Mouse (Mus musculus): ENCODE data around the gene Adprh.
"Not testable (repeated sequence)": the region's sequence is repeated elsewhere in the genome, so short reads cannot be mapped to it uniquely, and the experiment has no call there.

The Adprh gene

DNA sequence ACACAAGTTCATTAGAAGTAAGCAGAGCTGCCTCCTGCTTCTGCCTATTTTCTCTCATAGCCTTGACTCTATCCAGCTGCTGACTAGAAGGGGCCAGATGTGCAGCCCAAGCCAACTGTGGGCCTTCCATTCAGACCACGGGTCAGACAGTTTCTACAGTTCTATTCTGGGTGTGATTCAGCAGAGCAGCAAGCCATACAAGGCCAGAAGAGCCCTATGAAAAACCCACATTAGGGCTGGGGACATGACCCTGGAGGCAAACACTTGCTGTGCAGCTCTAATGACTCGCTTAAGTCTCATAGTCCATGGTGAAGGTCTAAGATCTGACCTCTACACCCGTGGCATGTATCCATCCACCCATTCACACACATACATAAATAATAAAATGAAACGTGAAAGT, 13.6 kb upstream of the Adprh start:
- DNase-seq, result no peak

DNA sequence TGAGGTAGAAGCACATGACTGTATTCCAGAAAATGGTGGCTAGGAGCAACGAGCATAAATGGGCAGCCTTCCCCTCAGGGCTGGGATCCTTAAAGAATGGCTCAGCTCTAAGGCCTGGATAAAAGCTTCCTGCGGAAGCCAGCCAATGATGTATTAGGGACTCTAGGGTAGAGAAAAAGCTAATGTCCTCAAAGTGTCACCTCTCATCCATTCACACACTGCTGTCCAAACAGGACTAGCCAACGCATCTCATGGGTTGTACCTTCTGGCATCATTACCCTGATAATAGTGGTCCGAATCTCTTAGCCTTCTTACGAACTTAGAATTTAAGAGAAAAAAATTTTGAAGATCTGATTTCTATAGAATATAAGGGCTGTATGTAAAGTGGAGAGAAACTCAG, 10.8 kb upstream of the Adprh start:
- DNase-seq, result no peak

DNA sequence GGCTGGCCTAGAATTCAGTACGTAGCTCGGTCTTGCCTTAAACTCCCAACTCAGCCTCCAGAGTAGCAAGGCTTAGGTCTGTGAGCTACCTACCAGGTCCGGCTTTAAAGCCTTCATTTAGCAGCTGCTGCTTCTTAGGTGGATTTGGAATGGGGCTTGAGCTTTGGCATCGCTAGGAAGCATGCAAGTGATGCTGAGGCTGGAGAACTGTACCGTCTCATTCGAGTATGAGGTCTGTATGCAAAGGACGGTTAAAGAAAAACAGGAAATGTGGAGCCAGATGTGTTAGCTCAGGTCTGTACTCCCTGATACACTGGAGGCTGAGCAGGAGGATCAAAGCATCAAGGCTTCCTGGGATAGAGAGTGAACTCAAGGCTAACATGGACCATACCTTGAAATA, 9.7 kb upstream of the Adprh start:
- DNase-seq, result no peak

DNA sequence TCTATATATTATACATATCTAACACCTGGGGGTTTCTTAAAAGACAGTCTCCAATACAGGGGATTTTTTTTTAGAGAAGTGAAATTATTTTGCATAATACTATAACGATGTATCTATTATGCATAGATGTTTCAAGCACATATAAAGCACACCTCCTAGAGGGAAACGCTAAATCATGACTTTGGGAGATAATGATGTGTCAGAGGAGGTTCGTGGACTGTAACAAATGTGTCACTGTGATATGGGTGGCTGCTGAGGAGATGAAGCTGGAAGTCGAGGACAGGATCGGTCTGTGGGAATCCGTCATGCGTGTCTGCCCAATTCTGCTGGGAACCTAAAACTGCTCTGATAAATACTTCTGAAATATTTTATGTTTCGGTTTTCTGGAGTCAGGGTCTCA, 9.2 kb upstream of the Adprh start:
- no peak for DNase-seq

DNA sequence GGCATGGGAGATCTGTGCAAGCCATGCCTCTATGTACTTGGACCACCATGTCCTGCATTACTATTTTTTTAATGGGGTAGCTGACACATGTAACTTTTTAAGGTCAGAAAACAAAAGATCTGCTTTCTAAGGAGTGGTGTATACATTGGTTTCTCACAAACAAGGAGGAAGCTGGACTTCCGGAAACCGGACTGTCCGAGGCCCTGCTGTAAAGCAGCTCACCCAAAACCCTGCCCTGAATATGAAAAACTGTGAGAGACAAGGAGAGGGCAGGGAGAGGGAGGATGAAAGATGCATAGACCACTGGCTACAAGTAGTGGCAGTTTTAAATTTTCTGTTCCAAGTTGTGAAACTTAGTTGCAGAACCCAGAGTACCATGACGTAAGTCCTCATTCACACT, 7.5 kb upstream of the Adprh start:
- DNase-seq, result no peak

DNA sequence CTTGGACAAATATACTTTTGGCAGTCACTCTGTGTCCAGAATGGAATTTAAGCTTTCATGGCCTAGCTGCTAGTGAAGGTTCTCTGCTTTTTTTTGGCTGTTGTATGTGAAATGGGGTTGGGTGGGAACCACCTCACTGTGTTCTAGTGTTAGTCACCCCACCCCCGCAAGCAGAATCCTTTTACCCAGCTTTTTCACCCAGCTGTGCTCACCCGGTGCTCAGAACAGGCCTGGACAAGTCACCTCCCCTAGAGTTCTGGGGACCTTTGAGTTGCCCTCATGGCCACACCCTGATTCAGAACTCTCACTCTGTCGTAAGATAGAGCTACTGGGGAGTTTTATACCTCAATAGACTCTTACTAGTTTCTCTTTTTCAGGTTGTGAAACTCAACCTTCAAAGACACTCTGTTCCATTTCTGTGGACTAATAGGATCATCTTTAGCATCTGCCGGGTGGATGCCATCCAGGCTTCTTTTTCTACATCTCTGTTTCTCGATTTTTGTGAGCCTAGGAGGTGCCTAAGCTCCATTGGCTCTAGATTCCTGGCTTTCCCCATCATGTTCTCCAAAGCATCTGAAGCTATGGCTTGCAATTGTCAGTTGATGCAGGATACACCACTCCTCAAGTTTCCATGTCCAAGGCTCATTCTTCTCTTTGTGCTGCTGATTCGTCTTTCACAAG, 6.2 kb upstream of the Adprh start:
- DNase-seq, result no peak

DNA sequence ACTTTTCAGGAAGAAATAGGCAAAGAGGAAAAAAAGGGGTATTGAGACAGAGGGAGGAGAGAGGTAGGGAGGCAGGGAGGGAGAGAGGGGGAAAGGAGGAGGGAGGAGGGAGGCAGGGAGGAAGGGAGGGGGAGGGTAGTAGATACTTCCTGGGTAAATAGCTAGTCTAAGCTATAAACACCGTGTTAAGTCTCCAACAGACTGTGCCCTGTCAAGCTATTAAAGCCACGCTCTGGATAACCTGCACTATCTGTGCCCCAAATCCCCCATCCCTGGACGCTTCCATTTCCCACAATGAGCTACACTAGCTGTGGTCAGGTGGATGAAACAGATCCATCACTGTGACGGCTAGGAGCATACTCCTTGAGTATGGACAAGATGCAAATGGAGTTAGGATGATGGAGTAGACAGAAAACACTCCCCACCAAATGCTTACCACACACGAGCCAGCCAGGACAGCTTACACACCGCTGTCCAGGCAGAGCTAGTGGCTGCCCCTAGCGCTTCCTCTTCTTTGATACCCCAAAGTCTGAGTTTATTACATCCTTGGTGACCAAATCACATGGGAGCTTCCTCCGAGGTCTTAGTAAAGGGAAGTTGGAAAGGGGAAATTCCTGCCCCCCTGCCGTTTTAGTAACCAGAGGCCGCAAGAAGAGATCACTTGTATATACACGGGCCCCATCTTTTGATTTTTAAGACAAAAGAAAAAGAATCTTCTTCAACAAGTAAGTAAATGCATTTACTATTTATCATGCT, 4.5 kb upstream of the Adprh start:
- DNase-seq, result no peak

DNA sequence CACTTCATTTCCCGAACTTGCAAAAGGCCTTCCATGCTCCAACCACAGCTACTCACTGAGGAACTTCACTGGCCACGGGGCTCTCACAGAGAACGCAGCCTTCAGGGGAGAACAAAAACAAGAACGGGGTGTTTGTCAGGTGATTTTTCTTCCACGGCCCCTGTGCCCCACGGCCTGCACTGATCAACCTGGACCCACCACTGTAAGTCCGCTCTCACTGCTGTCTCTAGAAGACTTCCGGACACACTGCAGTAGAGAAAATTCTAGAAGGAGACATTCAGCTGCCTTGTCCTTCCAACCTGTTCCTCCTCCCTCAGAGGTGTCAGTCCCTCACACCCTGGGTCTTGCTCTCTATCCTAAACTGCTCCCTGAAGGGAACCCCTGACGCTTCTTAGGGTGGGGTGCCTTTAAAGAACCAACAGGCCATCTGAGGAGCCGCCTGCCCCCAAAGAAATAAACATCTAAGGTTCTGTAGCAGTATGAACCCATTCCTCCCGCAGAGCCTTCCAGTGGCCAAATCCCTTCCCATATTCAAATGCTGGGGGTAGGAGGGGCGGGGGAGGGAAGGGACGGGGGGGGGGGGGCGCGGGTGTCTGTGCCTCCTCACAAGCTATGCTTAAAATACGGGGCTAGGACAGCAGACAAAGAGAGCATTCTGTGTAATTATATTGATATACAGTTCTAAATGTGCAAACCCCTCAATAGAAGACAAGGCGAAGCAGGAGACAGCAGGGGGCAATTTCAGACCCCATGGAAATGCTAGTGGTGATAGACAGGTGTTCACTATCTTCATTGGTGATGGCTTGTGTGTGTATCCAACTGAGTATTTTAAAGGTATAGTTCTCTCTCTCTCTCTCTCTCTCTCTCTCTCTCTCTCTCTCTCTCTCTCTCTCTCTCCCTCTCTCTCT, 3.3 kb upstream of the Adprh start, which contains the start of gene Cd80:
Cd80 (plus strand) TSS at position 51 of the 908 bp plus-strand sequence.
- DNase-seq, result no peak

DNA sequence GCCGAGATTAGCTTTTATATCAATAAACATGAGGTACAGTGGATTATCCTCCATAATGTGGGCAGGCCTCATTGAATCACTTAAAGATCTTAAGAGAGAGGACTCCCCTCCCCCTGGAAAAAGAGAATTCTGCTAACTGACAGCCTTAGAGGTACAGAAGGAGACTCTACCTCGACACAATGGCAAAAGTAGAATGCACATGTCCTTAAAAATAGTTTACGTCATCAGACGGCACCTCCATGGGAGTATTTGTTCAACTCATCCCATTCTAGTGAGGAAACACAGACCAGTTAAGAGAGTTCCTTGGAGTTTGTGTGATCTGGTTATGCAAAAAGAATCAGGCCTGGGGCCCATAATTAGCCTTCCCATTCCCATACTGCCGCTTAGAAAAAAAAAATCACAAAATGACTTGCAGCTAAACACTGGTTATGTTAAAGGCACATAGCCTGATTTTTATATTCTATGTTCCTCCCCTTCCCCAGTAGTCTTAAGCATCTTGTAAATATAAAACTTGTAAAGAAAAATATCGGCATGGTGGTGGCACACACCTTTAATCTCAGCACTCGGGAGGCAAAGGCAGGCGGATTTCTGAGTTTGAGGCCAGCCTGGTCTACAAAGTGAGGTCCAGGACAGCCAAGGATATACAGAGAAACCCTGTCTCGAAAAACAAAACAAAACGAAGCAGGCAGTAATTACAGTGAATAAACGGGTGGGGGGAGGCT, 2.2 kb upstream of the Adprh start:
- DNase-seq, result no peak

DNA sequence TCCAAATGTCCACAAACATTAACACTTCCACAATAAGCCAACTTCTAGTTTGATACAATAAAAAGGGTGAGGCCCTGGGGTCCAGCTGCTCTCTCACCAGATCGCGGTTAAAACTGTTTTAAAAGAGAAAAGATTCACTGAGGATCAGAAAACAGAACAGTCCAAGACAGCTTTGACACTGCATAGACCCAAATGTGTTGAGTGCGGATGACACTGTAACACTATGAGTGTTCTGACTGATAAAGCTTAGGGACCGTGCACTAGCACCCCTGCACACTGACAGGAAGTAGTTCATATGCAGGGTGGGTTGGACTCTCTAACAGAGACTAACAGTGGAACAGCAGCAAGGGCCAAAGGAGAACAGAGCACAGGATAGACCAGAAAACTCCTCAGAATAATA, 1.4 kb upstream of the Adprh start:
- DNase-seq, result no peak

DNA sequence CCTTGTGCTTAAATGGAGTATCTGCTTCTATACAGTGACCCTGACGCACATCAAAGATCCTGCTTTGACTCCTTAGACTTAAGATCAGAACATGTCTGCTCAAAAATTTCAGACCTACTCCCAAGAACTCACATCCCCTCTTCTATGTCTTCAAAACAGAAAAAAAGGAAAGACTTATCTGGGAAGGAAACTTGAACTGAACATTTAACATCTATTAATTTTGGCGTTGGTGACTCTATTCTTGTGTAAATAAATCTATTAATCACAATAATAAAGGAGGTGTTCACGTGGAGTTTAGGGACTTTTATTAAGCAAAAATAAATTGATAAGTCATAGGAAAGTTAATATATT, 675 bp upstream of the Adprh start:
- no peak for DNase-seq

DNA sequence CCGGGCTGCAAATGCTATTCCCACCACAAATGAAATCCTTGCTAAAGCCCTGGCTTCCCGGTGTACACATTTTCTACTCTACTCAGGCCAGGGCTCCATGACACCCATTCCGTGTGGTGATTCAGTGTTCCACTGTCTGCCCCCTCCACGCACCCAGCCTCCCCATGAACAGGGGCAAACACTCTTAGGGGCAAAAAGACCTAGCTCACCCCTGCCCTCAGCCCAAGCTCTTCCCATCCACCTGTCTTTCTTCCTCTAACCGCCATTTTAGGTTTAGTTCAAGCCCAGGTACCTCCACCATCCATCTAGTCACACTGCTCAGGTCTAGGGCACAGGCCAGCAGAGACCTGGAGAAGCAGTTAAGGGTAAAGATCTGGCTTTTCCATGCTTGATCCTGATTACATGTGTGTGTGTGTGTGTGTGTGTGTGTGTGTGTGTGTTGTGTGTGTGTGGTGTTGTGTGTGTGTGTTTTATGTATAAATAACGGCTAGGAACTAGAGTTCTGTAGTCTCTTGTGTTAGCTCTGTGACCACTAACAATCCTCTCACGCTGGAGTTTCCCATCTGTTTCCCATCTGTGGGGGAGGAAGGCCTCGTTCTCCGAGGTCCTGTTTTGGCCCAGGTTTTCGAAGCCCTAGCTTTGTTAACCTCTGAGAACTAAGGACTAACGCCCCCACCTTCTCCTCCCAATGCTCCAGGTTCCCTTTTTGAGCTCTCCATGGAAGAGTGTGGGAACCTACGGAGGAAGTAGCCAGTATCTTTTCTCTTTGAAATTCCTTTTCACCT, 890 bp downstream of the Adprh start:
- DNase-seq, result peak in 1 of 2 experiments; percentile 16

DNA sequence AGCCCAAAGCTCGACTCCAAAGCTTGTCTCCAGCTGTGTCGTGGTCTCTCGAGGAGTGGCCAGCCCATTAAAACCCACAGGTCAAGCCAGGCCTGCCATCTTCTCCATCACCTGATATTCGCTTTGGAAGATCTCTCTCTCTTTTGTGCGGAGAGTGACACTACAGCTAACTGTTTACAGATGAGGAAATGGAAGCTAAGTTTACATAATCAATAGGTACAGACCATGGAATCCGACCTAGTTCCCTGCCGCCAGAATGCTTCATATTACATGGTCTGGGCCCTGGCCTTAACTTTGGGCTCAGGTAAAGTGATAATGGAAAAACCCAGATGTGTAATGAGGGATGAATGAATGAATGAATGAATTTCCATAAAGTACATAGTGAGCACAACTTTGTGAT, 1.8 kb downstream of the Adprh start:
- no peak for DNase-seq

DNA sequence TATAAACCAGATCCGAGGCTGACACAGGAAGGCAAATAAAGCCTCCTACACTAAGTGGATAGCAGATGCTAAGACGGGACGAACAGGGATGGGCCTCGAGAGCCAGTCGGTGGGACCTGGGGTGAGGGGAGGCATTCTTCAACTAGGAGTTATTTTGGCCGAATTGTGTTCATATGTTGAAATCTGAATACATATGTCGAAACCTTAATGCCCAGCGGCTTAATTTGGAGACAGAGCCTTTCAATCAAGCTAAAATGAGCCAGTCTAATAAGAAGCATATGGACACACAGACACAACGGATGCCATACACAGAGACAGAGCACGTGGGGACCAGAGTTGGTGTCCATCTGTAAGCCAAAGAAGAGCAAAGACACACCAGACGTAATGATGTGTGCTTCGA, 4.0 kb downstream of the Adprh start:
- DNase-seq, result no peak

DNA sequence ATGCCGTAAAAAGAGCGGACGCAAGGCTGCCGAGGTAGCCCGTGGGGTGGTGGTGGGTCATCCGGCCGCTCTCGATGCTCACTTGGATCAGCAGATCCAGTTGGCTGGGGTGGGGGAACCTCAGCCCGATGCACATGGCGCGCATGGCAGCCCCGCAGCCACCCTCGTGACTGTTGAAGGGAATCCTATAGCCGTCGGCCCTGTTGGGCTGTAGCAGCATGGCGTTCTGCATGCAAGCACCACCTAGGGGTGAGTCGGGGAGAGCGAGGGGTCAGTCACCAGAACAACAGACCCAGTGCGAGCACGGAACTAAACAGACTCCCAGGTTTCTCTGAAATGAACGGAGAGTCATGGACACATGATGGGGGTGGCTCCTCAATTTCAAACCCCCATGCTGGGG, 5.1 kb downstream of the Adprh start:
- DNase-seq, result no peak

DNA sequence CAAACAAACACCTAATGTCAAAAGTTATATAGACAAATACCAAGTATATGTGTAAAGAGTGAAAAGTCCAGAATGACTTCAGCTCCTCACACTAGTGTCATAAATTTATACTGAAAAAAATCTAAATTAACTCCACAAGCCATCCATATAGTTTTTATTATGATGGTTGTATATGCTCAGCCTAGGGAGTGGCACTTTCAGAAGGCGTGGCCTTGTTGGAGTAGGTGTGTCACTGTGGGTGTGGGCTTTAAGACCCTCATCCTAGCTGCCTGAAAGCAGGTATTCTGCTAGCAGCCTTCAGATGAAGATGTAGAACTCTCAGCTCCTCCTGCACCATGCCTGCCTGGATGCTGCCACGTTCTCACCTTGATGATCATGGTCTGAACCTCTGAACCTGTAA, 6.4 kb downstream of the Adprh start:
- not testable (repeated sequence) for DNase-seq

DNA sequence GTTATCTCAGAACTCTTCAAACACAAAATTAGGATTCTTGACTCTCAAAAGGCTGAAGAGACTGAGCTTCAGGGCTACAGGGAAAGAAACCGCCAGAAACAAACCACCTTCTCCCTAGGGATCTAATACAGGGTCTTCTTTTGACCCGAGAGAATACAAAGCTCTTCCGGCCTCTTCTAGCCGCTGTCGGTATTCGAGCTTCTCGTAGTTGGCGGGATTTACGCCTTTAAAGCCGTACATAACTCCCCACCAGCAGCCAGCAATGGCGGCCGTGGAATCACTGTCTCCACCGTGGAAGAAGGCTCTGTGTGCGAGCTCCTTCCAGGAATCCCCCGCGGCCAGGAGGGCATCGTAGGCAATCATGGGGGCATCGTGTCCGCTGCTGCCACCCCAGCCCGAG, 6.9 kb downstream of the Adprh start:
- DNase-seq, result no peak

DNA sequence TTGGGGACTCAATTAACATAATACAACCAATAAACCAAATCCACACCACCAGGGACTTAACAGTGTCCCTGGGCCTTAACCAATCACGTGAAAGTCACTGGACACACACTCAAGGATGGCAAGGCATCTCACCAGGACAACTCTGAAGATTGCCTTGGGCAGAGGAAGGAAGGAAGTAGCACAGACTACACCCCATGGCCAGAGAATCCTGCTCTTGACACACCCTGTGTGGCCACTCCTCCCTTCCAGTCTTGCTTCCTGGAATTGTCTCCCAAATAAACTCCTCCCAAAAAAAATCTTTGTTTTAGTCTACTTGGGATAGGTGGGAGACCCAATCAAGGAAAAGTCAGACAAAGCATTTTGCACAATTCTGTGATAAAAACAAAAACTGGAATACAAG, 7.5 kb downstream of the Adprh start:
- DNase-seq, result no peak

DNA sequence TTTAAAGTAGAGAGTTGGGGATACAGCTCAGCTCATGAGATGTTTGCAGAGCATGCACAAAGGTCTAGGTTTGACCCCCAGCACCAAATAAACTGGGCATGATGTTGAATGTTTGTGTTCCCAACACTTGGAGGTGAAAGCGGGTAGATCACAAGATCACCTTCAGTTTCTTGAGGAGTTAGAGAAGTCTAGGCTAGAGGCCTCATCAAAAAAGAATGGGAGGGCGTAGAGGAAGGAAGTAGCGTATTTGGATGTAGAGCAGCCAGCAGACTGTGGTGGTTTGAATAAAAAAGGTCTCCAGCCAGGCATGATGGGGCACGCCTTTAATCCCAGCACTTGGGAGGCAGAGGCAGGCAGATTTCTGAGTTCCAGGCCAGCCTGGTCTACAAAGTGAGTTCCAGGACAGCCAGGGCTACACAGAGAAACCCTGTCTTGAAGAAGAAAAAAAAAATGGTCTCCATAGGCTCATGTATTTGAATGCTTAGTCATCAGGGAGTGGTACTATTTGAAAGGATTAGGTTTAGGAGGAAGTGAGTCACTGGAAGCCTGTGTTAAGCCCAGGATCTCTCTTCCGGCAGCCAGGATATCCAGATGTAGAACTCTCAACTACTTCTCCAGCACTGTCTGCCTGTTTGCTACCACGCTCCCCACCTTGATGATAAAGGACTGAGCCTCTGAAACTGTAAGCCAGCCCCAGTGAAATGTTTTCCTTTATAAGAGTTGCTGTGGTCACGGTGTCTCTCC, 8.6 kb downstream of the Adprh start:
- no peak for DNase-seq

DNA sequence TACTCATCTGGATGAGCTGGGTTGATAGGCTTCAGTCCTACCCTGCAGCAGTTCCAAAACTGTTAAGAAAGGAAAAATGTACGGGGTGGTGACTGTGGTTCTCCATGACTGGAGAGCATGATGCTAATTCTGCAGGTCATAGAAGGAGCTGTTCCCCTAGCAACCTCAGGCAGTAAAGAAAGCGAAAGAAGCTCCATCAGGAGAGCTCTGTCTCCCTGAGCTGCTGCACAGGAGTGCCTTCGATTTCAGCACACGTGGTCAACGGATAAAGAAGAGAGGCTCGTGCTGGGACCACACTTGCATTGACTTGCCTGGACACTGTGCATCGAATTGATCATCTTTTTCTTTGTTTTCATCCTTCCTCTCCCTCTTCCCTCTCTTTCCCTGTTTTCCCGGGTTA, 10.3 kb downstream of the Adprh start:
- no peak for DNase-seq

DNA sequence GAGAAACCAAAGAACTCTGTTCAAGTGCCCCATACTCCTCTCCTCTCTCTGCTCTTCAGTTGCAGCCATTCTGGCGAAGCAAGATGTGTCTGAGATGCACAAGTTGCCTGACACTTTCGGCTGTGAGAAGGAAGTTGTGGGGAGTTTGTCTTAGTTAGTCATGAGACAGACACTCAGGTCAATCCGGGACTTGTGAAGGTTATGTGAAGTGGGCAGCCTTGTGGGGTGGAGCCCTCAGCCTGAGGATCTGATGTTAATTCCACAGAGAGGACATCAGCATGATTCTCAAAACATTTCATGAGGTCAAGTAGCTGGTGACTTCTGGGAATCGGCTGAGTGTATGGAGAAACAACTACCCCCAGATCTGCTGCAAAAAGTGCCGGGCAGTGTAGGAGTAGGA, 10.9 kb downstream of the Adprh start:
- no peak for DNase-seq

DNA sequence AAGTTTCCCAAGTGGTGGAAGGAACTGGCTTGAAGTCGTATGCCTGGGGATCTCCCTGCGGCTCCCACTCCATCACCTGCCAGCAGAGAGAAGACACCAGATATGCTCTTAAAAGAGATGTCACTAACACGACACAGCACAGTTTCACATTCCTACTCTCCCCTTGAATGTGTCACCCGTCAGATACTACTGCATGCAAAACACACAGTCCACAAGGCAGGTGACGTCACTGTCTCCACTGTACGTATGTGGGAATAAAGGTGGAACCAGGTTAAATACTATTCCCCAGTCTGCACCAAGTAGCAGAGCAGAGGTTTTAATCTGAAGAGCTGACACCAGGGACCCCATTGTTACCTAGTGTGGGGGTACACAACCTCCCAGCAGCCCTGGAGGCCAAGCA, 12.1 kb downstream of the Adprh start:
- DNase-seq, result no peak

All from kidney, adult 8-10 months (tissue).